Mouse (Mus musculus): ENCODE measurements at regions not wholly inside any gene's neighbourhood (a gene's known extent, or its start where the extent isn't known, plus 50 kb on each side); places are given as distances from the start of the nearest gene placed in this dataset.

DNA sequence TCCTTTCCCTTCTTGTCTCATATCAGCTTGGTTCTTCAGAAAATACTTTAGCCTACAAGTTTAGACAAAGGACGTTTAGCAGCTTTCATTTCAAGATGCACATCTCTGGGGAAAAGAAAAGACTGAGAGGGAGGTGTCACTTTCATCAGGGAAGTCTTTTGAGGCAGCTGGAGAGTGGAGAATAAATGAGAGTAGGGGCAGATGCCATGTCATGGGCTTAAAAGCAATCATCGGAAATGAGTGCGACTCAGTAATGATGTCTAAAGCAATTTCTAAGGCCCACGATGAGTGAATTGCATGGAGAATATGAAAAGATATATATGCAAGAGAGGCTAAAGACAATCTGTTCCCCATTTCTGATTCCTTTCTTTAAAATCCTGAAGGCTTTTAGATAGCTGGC, 295.7 kb upstream of the Steap1 start:
- Histone ChIP-seq H3K9me3 (ENCODE audit: control insufficient read depth, low read length) (no peaks in the 10 kb centered on the region), H3K27ac (ENCODE audit: low read depth, low read length) (no peak overlapping the region; the same call in 1 of the 2 replicates), H3K36me3 (ENCODE audit: control insufficient read depth, insufficient read depth, low read length) (no peaks in the 10 kb centered on the region), H3K4me1 (ENCODE audit: control insufficient read depth, insufficient read depth, low read length) (no peaks in the 10 kb centered on the region), H3K27me3 (ENCODE audit: control insufficient read depth, insufficient read depth, low read length) (no peaks in the 10 kb centered on the region), H3K4me3 (ENCODE audit: low read depth, low read length) (no peak overlapping the region), H3K9ac (ENCODE audit: low read length) (no peak overlapping the region), H3K4me2 (no peak overlapping the region)
- DNase-seq (ENCODE audit: low spot score, missing footprints) (no peak), ATAC-seq (ENCODE audit: low FRiP score) (no peak)
- WGBS = 56% methylated on average over 4 of the region's 4 CpGs

- DNase-seq (ENCODE audit: low spot score, missing footprints) = no peak
- H3K9ac ChIP-seq (ENCODE audit: low read length) = no peak overlapping the region
- no peaks in the 10 kb centered on the region for H3K4me1 ChIP-seq (ENCODE audit: control insufficient read depth, insufficient read depth, low read length)
- no peaks in the 10 kb centered on the region for H3K27me3 ChIP-seq (ENCODE audit: control insufficient read depth, insufficient read depth, low read length)
- ATAC-seq (ENCODE audit: low FRiP score) = no peak
- no peak overlapping the region for H3K4me3 ChIP-seq (ENCODE audit: low read depth, low read length)
- no peaks in the 10 kb centered on the region for H3K36me3 ChIP-seq (ENCODE audit: control insufficient read depth, insufficient read depth, low read length)
- H3K9me3 ChIP-seq (ENCODE audit: control insufficient read depth, low read length) = no peaks in the 10 kb centered on the region
- no peak overlapping the region for H3K4me2 ChIP-seq
- H3K27ac ChIP-seq (ENCODE audit: low read depth, low read length) = no peak overlapping the region
Measured at GRCm38 (mm10) chr5:6040866-6041265, 291.7 kb upstream of the Steap1 start.

- no peaks in the 10 kb centered on the region for H3K36me3 ChIP-seq (ENCODE audit: control insufficient read depth, insufficient read depth, low read length)
- H3K9me3 ChIP-seq (ENCODE audit: control insufficient read depth, low read length) = no peaks in the 10 kb centered on the region
- no peak overlapping the region for H3K27ac ChIP-seq (ENCODE audit: low read depth, low read length)
Measured at GRCm38 (mm10) chr5:6016695-6017094, 267.6 kb upstream of the Steap1 start.

More at GRCm38 (mm10) chr5:6016695-6017094, 267.6 kb upstream of the Steap1 start:
- no peak overlapping the region for H3K9ac ChIP-seq (ENCODE audit: low read length)
- ATAC-seq (ENCODE audit: low FRiP score) (peak; percentile 62), DNase-seq (ENCODE audit: low spot score, missing footprints) (no peak)
- H3K4me3 ChIP-seq (ENCODE audit: low read depth, low read length) = no peak overlapping the region
- no peak overlapping the region for H3K4me2 ChIP-seq
- no peaks in the 10 kb centered on the region for H3K27me3 ChIP-seq (ENCODE audit: control insufficient read depth, insufficient read depth, low read length)
- no peaks in the 10 kb centered on the region for H3K4me1 ChIP-seq (ENCODE audit: control insufficient read depth, insufficient read depth, low read length)
- WGBS = 28% methylated on average over 1 of the region's 1 CpGs
